Comparison of ENCODE assay signal across 8 mouse cellular contexts in the genomic region with DNA sequence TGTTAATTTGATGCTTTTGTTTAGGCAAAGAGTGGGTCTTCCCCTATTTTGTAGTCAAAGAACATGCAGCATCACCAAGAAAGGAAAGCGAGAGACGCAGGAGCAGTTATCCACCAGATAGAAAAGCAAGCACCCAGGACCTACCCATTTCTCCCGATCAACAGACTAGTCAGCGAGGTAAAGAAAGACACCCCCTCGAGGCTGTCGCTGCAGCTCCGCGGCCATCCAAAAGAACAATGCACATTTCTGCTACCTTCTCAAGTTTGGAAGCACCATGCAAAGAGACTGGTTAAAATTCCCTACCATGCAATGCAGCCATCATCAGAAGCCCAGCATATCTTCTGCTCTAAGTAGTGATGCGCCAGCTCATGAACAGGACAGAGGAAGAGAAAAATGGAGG. TPM values are rescaled to one million over a fixed set of nuclear protein-coding genes. Genes with fewer than 3 reads are reported as not detected.
DNase-seq lines count a peak whose midpoint lies in the region; ATAC-seq and TF ChIP-seq lines count a peak whose summit lies in the region.

No protein-coding gene starts in this region.

- no peak for TF ChIP-seq EP300 in liver, embryonic 14.5 days (IDR thresholded peaks at IDR 0.05; ENCODE audit: low read depth)

- H3K27ac ChIP-seq in forebrain, embryonic 15.5 days (replicated peaks), result peak overlapping the region; percentile 93
- no peak overlapping the region for H3K27ac ChIP-seq in liver, embryonic 14.5 days

- ATAC-seq in forebrain, embryonic 15.5 days (replicated peaks), result peak; percentile 33
- no peak for ATAC-seq in liver, embryonic 14.5 days (ENCODE audit: insufficient read depth)

- TF ChIP-seq CTCF in liver, embryonic 14.5 days (IDR thresholded peaks at IDR 0.05; ENCODE audit: low read depth), result no peak

- peak overlapping the region; percentile 64 for H3K9ac ChIP-seq in forebrain, embryonic 15.5 days (replicated peaks)
- no peak overlapping the region for H3K9ac ChIP-seq in liver, embryonic 14.5 days (replicated peaks)

- WGBS in forebrain, embryonic 15.5 days, result under 1% methylated on average over 9 of the region's 9 CpGs
- 4% methylated on average over 9 of the region's 9 CpGs for WGBS in liver, embryonic 14.5 days (ENCODE audit: insufficient replicate concordance)

- H3K4me2 ChIP-seq in forebrain, embryonic 15.5 days (replicated peaks), result peak overlapping the region; percentile 62
- H3K4me2 ChIP-seq in liver, embryonic 14.5 days (ENCODE audit: low read depth), result peak overlapping the region; percentile 42

- H3K4me3 ChIP-seq in forebrain, embryonic 15.5 days, result peak overlapping the region; percentile 49
- peak overlapping the region in 1 of 2 experiments; percentile 45; a peak in 2 of 4 replicates for H3K4me3 ChIP-seq in liver, embryonic 14.5 days (ENCODE audit: insufficient read depth in 1 of 2, low read depth in 2 of 2, low read length in 2 of 2)

- H3K27me3 ChIP-seq in forebrain, embryonic 15.5 days, result no peaks in the 10 kb centered on the region
- peaks cover 11% of the 10 kb centered on the region for H3K27me3 ChIP-seq in liver, embryonic 14.5 days (ENCODE audit: control insufficient read depth, insufficient read depth, low read length)

- DNase-seq in embryo, embryonic 10 days (ENCODE audit: low spot score), result peak; percentile 20
- no peak for DNase-seq in embryo, embryonic 10.5 days (ENCODE audit: low spot score)
- peak; percentile 14 for DNase-seq in CD4-positive, CD25-positive, alpha-beta regulatory T cell, adult 2 months (ENCODE audit: low read depth, low spot score)
- no peak for DNase-seq in liver, embryonic 14.5 days (ENCODE audit: low read depth in 3 of 3, low spot score in 3 of 3)
- no peak for DNase-seq in adrenal gland, adult 18-20 months (ENCODE audit: low spot score in 2 of 2)
- no peak for DNase-seq in spleen, postnatal 36 days (ENCODE audit: low spot score in 2 of 2)
- DNase-seq in adrenal gland, postnatal 25 days, result no peak

- peaks cover 63% of the 10 kb centered on the region for H3K4me1 ChIP-seq in forebrain, embryonic 15.5 days
- H3K4me1 ChIP-seq in liver, embryonic 14.5 days (replicated peaks; ENCODE audit: control insufficient read depth in 2 of 2, insufficient read depth in 2 of 2, low read length in 1 of 2), result peaks cover 0 to 3% of the 10 kb centered on the region in 2 experiments; a peak in 2 of 4 replicates

- no peaks in the 10 kb centered on the region for H3K36me3 ChIP-seq in forebrain, embryonic 15.5 days
- no peaks in the 10 kb centered on the region for H3K36me3 ChIP-seq in liver, embryonic 14.5 days (replicated peaks; ENCODE audit: control insufficient read depth, insufficient read depth, low read depth)

- H3K9me3 ChIP-seq in forebrain, embryonic 15.5 days, result no peaks in the 10 kb centered on the region
- H3K9me3 ChIP-seq in liver, embryonic 14.5 days (ENCODE audit: control insufficient read depth, low read length), result no peaks in the 10 kb centered on the region

RNA-seq across cellular contexts. Expression of a gene that starts 46.4 kb away (rescaled TPM):
- polyA plus RNA-seq in forebrain, embryonic 15.5 days (2015; fragmentation: Nextera tagmentation; extraction: Ambion mirVana), result 3.3 and 4.2 TPM in 2 replicates
- 0.17 TPM in 1 of 2 replicates, not detected in the other for polyA plus RNA-seq in liver, embryonic 14.5 days (2012; rRNA removed)
- polyA plus RNA-seq in liver, embryonic 14.5 days (2014; fragmentation: Nextera tagmentation; extraction: Ambion mirVana), result 0.37 TPM in 1 of 2 replicates, not detected in the other
- under 1 TPM in 1 of 2 experiments, not detected in 1; 0.30 TPM for total RNA-seq in adrenal gland, adult 18-20 months (2021)
- 0.30 TPM in 1 of 2 replicates, not detected in the other for total RNA-seq in adrenal gland, postnatal 25 days (2021)

Comparison
In these comparisons a context has a peak if more than half of its experiments do, and no peak if none do; other contexts are left out.
1. DNase-seq: peak in embryo, embryonic 10 days (single experiment) and CD4-positive, CD25-positive, alpha-beta regulatory T cell, adult 2 months (single experiment); none in embryo, embryonic 10.5 days (single experiment), liver, embryonic 14.5 days (0 of 3), adrenal gland, adult 18-20 months (0 of 2), spleen, postnatal 36 days (0 of 2) and adrenal gland, postnatal 25 days (single experiment).